Mouse (Mus musculus): ENCODE measurements around the gene Gm7075.

DNA sequence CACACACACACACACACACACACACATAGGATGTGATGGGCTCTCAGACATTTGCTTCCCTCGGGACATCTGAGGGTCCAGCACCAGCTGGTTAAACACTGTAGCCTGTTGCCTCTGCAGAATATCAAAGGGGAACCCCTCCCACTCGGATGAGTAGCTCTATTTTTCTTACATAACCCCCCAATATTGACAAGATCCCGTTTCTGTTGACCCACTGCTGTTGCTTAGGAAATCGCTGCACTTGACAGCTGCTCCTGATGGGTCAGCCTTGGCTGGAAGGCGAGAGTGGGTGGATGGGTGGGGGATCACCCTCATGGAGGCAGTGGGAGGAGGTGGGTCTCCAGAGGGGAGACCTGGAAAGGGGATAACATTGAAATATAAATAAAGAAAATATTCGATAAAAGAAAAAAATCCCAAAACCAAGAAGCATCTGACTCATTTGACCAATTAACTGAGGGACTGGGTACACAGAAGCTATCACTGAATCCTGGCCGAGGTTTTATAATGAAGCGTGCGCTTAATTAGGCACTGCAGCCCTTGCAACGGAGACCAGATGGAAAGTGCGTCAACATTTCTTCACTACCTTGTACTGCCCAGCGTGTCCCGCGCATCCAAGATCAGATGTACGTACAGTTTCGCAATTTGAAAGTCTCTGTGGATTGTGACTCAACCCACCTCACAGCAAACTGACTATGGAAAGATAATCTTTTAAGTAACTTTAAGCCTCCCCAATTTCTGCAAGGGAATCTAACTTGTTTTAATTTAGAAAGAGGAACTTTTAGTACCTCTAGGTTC lies 11.2 kb downstream of the Gm7075 start:
- TF ChIP-seq ZC3H11A (IDR thresholded peaks at IDR 0.05; ENCODE audit: borderline replicate concordance, low read depth, low read length) (no peak), MAFK (IDR thresholded peaks at IDR 0.05; ENCODE audit: insufficient read depth, low read depth, low read length) (no peak), CHD2 (IDR thresholded peaks at IDR 0.05; ENCODE audit: low read depth, low read length) (no peak), ZNF384 (IDR thresholded peaks at IDR 0.05; ENCODE audit: low read depth, low read length) (no peak)
